Mouse (Mus musculus) kidney, embryonic 14.5 days (tissue): ENCODE results near the gene Iqschfp. TPM values are rescaled to one million over a fixed set of nuclear protein-coding genes. Genes with fewer than 3 reads are reported as not detected.

ENCODE experiments used
- ATAC-seq: fragments of 200-750 bp; cut with Nextera tagmentation; 2 replicates; pipeline ENCODE4 v1.8.0; 2017; ENCODE audit warnings: moderate number of reproducible peaks, mild to moderate bottlenecking, moderate TSS enrichment, moderate library complexity; ENCODE audit not compliant: low FRiP score, low TSS enrichment
- H3K27ac ChIP-seq: fragments of 300-500 bp; sonication (generic); 2 replicates; pipeline ENCODE4 v1.5.1; 2014; ENCODE audit warnings: low read depth, mild to moderate bottlenecking, low read length, moderate library complexity, mixed read lengths
- H3K27me3 ChIP-seq: fragments of 300-500 bp; sonication (generic); 2 replicates; pipeline ENCODE4 v1.6.1; 2014; ENCODE audit warnings: mild to moderate bottlenecking, low read length; ENCODE audit not compliant: control insufficient read depth, insufficient read depth
- H3K36me3 ChIP-seq: fragments of 300-500 bp; sonication (generic); 2 replicates; pipeline ENCODE4 v1.6.1; 2014; ENCODE audit warnings: low read length, mixed read lengths; ENCODE audit not compliant: control insufficient read depth, insufficient read depth
- H3K4me1 ChIP-seq: fragments of 300-500 bp; sonication (generic); 2 replicates; pipeline ENCODE4 v1.6.1; 2014; ENCODE audit warnings: low read length, mixed read lengths; ENCODE audit not compliant: control insufficient read depth, insufficient read depth
- H3K4me2 ChIP-seq: fragments of 300-500 bp; sonication (generic); replicated peaks from 2 replicates; pipeline ENCODE4 v1.6.1; 2014; ENCODE audit warnings: low read depth, mild to moderate bottlenecking, low read length
- H3K4me3 ChIP-seq: fragments of 300-500 bp; sonication (generic); 2 replicates; pipeline ENCODE4 v1.5.1; 2014; ENCODE audit warnings: mild to moderate bottlenecking, low read length
- H3K9ac ChIP-seq: fragments of 300-500 bp; sonication (generic); 2 replicates; pipeline ENCODE4 v1.6.1; 2014; ENCODE audit warnings: low read depth, mild to moderate bottlenecking, low read length, moderate library complexity
- H3K9me3 ChIP-seq: fragments of 300-500 bp; sonication (generic); 2 replicates; pipeline ENCODE4 v1.6.1; 2016; ENCODE audit warnings: low read length; ENCODE audit not compliant: control insufficient read depth
- WGBS: fragments of 180-500 bp; shearing (Covaris S2); extraction: QIAGEN DNeasy Blood & Tissue Kit; methylation state at CpG from one replicate; pipeline ENCODE4 v1.1.7; 2014; 5-methylcytosine and 5-hydroxymethylcytosine counted together
- polyA plus RNA-seq: library from polyadenylated mRNA; unstranded; fragments of >200 nt; fragmentation: Nextera tagmentation; extraction: Ambion mirVana; gene quantifications from 2 replicates; pipeline ENCODE4 v1.2.1, GENCODE M21; 2014

The Iqschfp gene
- polyA plus RNA-seq, 1 experiment from 2014 or later: not detected

GRCm38 (mm10) chr3:68466643-68467042 is 574.6 kb downstream of the Iqschfp start:
- H3K4me3 ChIP-seq: no peak overlapping the region
- H3K27me3 ChIP-seq: no peaks in the 10 kb centered on the region
- H3K9me3 ChIP-seq: no peaks in the 10 kb centered on the region
- H3K9ac ChIP-seq: no peak overlapping the region
- H3K36me3 ChIP-seq: no peaks in the 10 kb centered on the region
- peaks cover 29% of the 10 kb centered on the region for H3K4me1 ChIP-seq
- no peak for ATAC-seq
- 33% methylated on average over 5 of the region's 5 CpGs for WGBS
- H3K27ac ChIP-seq: no peak overlapping the region
- H3K4me2 ChIP-seq: no peak overlapping the region

GRCm38 (mm10) chr3:68467941-68468687 is 576.1 kb downstream of the Iqschfp start:
- peak overlapping the region; percentile 53 for H3K4me2 ChIP-seq
- H3K27me3 ChIP-seq: no peaks in the 10 kb centered on the region
- H3K9ac ChIP-seq: peak overlapping the region; percentile 23; the same call in 1 of the 2 replicates
- H3K27ac ChIP-seq: peak overlapping the region; percentile 65
- H3K4me1 ChIP-seq: peaks cover 29% of the 10 kb centered on the region
- peak; percentile 79 for ATAC-seq
- no peaks in the 10 kb centered on the region for H3K36me3 ChIP-seq
- WGBS: 4% methylated on average over 10 of the region's 10 CpGs
- H3K4me3 ChIP-seq: peak overlapping the region; percentile 28
- no peaks in the 10 kb centered on the region for H3K9me3 ChIP-seq

GRCm38 (mm10) chr3:68469643-68470042 is 577.6 kb downstream of the Iqschfp start:
- H3K4me1 ChIP-seq: peaks cover 29% of the 10 kb centered on the region
- 80% methylated on average over 1 of the region's 1 CpGs for WGBS
- no peak overlapping the region for H3K27ac ChIP-seq
- no peak for ATAC-seq
- H3K4me3 ChIP-seq: no peak overlapping the region
- H3K27me3 ChIP-seq: no peaks in the 10 kb centered on the region
- H3K4me2 ChIP-seq: no peak overlapping the region
- no peaks in the 10 kb centered on the region for H3K36me3 ChIP-seq
- no peaks in the 10 kb centered on the region for H3K9me3 ChIP-seq
- no peak overlapping the region for H3K9ac ChIP-seq

- H3K9me3 ChIP-seq: no peaks in the 10 kb centered on the region
- H3K4me3 ChIP-seq: no peak overlapping the region
- no peak overlapping the region for H3K4me2 ChIP-seq
- no peak overlapping the region for H3K9ac ChIP-seq
- H3K27ac ChIP-seq: no peak overlapping the region
- no peaks in the 10 kb centered on the region for H3K36me3 ChIP-seq
- no peaks in the 10 kb centered on the region for H3K27me3 ChIP-seq
- WGBS: 21% methylated on average over 3 of the region's 3 CpGs
- H3K4me1 ChIP-seq: peaks cover 29% of the 10 kb centered on the region
- ATAC-seq: no peak
Measured at GRCm38 (mm10) chr3:68470061-68470460, 578.0 kb downstream of the Iqschfp start.

GRCm38 (mm10) chr3:68470622-68471021 is 578.6 kb downstream of the Iqschfp start:
- 73% methylated on average over 5 of the region's 5 CpGs for WGBS
- H3K27me3 ChIP-seq: no peaks in the 10 kb centered on the region
- no peak for ATAC-seq
- H3K4me1 ChIP-seq: peaks cover 29% of the 10 kb centered on the region
- no peak overlapping the region for H3K4me2 ChIP-seq
- no peak overlapping the region for H3K4me3 ChIP-seq
- no peaks in the 10 kb centered on the region for H3K9me3 ChIP-seq
- H3K9ac ChIP-seq: no peak overlapping the region
- no peak overlapping the region for H3K27ac ChIP-seq
- no peaks in the 10 kb centered on the region for H3K36me3 ChIP-seq

- no peak for ATAC-seq
- no peak overlapping the region for H3K4me3 ChIP-seq
- no peak overlapping the region for H3K27ac ChIP-seq
- H3K9me3 ChIP-seq: no peaks in the 10 kb centered on the region
- no peaks in the 10 kb centered on the region for H3K27me3 ChIP-seq
- no peak overlapping the region for H3K4me2 ChIP-seq
- WGBS: 89% methylated on average over 7 of the region's 7 CpGs
- H3K4me1 ChIP-seq: 0 out of 2 replicates have a peak, but pooled peaks cover 3% of the 10 kb centered on the region
- no peak overlapping the region for H3K9ac ChIP-seq
- H3K36me3 ChIP-seq: no peaks in the 10 kb centered on the region
Measured at GRCm38 (mm10) chr3:68476336-68476735, 584.3 kb downstream of the Iqschfp start.

GRCm38 (mm10) chr3:68477478-68477877 is 585.4 kb downstream of the Iqschfp start:
- ATAC-seq: no peak
- no peaks in the 10 kb centered on the region for H3K9me3 ChIP-seq
- H3K27me3 ChIP-seq: no peaks in the 10 kb centered on the region
- 0 out of 2 replicates have a peak, but pooled peaks cover 3% of the 10 kb centered on the region for H3K4me1 ChIP-seq
- no peaks in the 10 kb centered on the region for H3K36me3 ChIP-seq
- no peak overlapping the region for H3K9ac ChIP-seq
- WGBS: 40% methylated on average over 2 of the region's 2 CpGs
- H3K27ac ChIP-seq: no peak overlapping the region
- no peak overlapping the region for H3K4me3 ChIP-seq
- H3K4me2 ChIP-seq: no peak overlapping the region

GRCm38 (mm10) chr3:68479266-68479665 is 587.2 kb downstream of the Iqschfp start:
- 82% methylated on average over 6 of the region's 6 CpGs for WGBS
- ATAC-seq: no peak
- no peak overlapping the region for H3K4me3 ChIP-seq
- H3K36me3 ChIP-seq: no peaks in the 10 kb centered on the region
- no peaks in the 10 kb centered on the region for H3K27me3 ChIP-seq
- no peak overlapping the region for H3K4me2 ChIP-seq
- no peak overlapping the region for H3K27ac ChIP-seq
- H3K9ac ChIP-seq: no peak overlapping the region
- 0 out of 2 replicates have a peak, but pooled peaks cover 3% of the 10 kb centered on the region for H3K4me1 ChIP-seq
- no peaks in the 10 kb centered on the region for H3K9me3 ChIP-seq

GRCm38 (mm10) chr3:68483517-68483916 is 591.5 kb downstream of the Iqschfp start:
- Histone ChIP-seq H3K4me1 (peaks cover 4% of the 10 kb centered on the region; the same call in 1 of the 2 replicates), H3K27ac (no peak overlapping the region), H3K4me3 (no peak overlapping the region), H3K9me3 (no peaks in the 10 kb centered on the region), H3K36me3 (no peaks in the 10 kb centered on the region), H3K27me3 (no peaks in the 10 kb centered on the region), H3K4me2 (no peak overlapping the region), H3K9ac (no peak overlapping the region)
- 97% methylated on average over 3 of the region's 3 CpGs for WGBS
- no peak for ATAC-seq
